Mouse (Mus musculus): Measurements from ENCODE around the gene Mbd6. TPM values are rescaled to one million over a fixed set of nuclear protein-coding genes. Genes with fewer than 3 reads are reported as not detected.
"Not testable (repeated sequence)": the region's sequence is repeated elsewhere in the genome, so short reads cannot be mapped to it uniquely, and the experiment has no call there.

The Mbd6 gene
- total RNA-seq, 2 experiments from 2014 or later = 29.9 to 32.0 TPM

DNA sequence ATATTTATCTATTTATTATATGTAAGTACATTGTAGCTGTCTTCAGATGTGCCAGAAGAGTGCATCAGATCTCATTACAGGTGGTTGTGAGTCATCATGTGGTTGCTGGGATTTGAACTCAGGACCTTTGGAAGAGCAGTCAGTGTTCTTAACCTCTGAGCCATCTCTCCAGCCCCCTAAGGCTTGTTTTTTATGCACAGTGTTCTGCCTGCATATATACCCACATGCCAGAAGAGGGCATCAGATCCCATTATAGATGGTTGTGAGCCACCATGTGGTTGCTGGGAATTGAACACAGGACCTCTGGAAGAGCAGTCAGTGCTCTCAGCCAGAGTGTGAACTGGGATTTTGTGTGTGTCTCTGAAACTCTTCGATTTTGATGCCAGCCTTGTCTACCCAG lies 26.1 kb upstream of the Mbd6 start:
- intact Hi-C loops (cut with DNase I) = loop anchor here (5.0 kb wide), 1 partner anchor 193 kb away; the partner anchor contains the start of gene Os9
- DNase-seq = not testable (repeated sequence)

GRCm38 (mm10) chr10:127313516-127313915 lies 24.7 kb upstream of the Mbd6 start:
- intact Hi-C loops (cut with DNase I) = loop anchor here (5.0 kb wide), 1 partner anchor 191 kb away; the partner anchor contains the start of gene Os9
- DNase-seq = not testable (repeated sequence)

- intact Hi-C loops (cut with DNase I) = loop anchor here (5.0 kb wide), 1 partner anchor 191 kb away; the partner anchor contains the start of gene Os9
These were observed 24.0 kb upstream of the Mbd6 start for GRCm38 (mm10) chr10:127312858-127313257.

GRCm38 (mm10) chr10:127312356-127312676 lies 23.5 kb upstream of the Mbd6 start:
- intact Hi-C loops (cut with DNase I) = loop anchor here (5.0 kb wide), 1 partner anchor 190 kb away; the partner anchor contains the start of gene Os9
- peak; percentile 81 to 89 for DNase-seq

More at GRCm38 (mm10) chr10:127312858-127313257, 24.0 kb upstream of the Mbd6 start:
- no peak for DNase-seq

GRCm38 (mm10) chr10:127311476-127312355 lies 22.9 kb upstream of the Mbd6 start, which contains the start of gene Mars:
TSS of gene Mars (minus strand) at chr10:127311786.
- DNase-seq = peak; percentile 92 to 94
- intact Hi-C loops (cut with DNase I) = loop anchor here (1.0 to 5.0 kb wide), 3 partner anchors 20 to 189 kb away; partner anchors contain the start of genes Dctn2 and Os9

- no peak for DNase-seq
- intact Hi-C loops (cut with DNase I) = loop anchor here (1.0 to 5.0 kb wide), 3 partner anchors 19 to 188 kb away; partner anchors contain the start of genes Dctn2 and Os9
These were observed 22.0 kb upstream of the Mbd6 start for GRCm38 (mm10) chr10:127310523-127311475.

GRCm38 (mm10) chr10:127309167-127309566 lies 20.3 kb upstream of the Mbd6 start:
- DNase-seq; intact Hi-C loops (cut with DNase I): not testable (repeated sequence)

- intact Hi-C loops (cut with DNase I) = no loop called here
These were observed 14.3 kb upstream of the Mbd6 start for GRCm38 (mm10) chr10:127303136-127303535.

GRCm38 (mm10) chr10:127300361-127300760 lies 11.5 kb upstream of the Mbd6 start:
- DNase-seq = no peak
- intact Hi-C loops (cut with DNase I) = no loop called here

More at GRCm38 (mm10) chr10:127303136-127303535, 14.3 kb upstream of the Mbd6 start:
- no peak for DNase-seq

DNA sequence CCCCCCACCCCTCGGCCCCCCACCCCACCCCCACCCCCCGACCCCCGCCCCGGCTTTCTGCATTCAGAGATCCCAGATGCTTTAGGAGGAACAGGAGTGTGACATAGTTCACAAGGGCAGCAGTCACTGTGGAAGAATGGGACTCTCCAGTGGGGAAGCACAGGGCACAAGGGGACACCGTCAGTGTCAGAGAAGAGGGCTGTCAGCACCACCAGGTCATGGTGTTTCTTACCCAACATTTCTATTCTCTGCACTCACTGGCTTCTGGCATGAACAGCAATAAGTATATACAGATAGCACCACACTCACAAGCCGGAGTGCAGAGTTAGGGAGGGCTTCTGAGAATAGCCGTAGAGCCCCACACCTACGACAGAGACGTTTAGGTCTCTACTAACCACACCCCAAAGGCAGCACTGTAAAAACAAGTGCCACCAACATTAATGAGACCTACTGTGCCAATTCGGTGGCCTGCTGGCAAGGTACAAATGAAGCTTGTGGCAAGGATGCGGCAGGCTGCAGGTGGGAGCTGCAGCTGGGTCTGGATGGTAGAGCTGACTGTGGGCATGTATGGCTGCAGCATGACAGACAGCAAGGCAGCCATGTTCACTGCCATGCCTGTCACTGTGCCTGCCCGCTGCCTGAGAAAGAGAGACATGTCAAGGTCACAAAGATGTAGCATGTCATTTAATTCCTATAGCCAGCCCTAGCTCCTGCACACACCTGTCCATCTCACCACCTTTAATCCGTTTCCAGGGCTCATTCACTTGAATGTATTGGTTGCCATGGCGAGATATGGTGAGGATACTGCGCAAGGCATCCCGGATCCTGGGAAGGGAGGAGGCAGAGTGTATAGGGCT lies 8.4 kb upstream of the Mbd6 start:
- intact Hi-C loops (cut with DNase I) = no loop called here
- DNase-seq = no peak

DNA sequence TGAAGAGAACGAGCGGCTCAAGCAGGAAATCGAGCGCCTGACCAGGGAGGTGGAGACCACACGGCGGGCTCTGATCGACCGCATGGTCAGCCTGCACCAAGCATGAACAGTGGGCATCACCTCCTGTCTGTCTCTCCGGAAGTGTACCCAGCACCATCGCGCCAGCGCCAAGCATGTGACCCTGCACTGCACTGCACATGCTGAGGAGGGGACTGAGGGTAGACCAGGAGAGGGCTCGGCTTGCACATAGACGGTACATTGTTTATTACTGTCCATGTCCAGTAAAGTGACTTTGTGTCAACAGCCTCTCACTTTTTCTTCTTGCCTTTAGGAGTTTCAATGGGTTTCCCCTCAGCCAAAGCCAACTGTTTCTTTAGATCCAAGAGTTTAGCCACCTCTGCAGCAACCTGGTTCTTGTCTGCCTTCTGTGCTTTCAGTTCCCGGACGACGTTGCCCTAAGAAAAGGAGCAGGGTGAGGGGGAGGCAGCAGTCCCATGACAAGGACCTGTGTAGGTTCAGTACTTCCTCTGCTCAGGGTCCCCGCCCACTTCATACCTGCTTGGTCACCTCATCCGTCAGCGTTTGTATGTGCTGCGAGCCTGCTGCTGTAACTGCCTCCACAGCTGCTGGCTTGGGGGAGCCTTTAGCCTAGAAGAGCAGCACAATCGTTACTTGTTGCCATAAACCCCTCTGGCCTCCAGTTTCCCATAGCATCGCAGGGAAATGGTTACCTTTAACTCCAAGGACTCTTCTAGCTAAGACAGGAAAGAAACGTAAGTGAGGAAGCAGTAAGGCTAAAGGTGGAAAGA lies 7.4 kb upstream of the Mbd6 start:
- intact Hi-C loops (cut with DNase I) = no loop called here

DNA sequence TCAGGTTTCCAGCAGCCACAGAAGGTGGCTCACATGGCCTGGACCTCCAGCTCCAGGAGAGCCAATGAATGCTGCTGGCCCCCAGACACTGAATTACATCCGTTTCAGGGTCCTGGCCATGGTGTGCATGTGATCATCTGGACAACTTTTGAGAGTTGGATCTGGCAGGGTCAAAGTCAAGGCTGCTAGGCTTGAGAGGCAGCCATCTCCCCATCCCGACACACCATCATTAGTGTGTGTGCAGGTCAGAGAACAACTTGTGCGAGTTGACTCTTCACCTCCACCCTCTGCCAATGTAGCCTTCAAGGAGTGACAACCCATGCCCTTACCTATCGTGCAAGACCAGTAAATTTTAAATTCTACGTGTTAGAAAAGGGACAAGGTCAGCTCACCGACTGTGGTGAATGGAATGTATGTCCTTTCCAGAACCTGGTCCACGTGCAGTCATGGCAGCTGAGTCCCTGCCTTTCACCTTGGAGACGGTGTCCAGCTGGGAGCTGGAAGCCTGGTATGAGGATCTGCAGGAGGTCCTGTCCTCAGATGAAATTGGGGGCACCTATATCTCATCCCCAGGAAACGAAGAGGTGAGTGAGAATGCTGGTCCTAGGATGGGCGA lies 6.2 kb upstream of the Mbd6 start:
- no peak for DNase-seq
- intact Hi-C loops (cut with DNase I) = no loop called here

More for the DNA sequence above, 7.4 kb upstream of the Mbd6 start:
- DNase-seq = no peak

- no peak for DNase-seq
- intact Hi-C loops (cut with DNase I) = no loop called here
These were observed 4.8 kb upstream of the Mbd6 start for GRCm38 (mm10) chr10:127293590-127294113.

- DNase-seq = peak; percentile 40 to 52
- intact Hi-C loops (cut with DNase I) = no loop called here
These were observed 4.2 kb upstream of the Mbd6 start for GRCm38 (mm10) chr10:127292987-127293538.

GRCm38 (mm10) chr10:127291881-127292638 lies 3.2 kb upstream of the Mbd6 start:
- DNase-seq = no peak
- intact Hi-C loops (cut with DNase I) = loop anchor here (1.0 kb wide), 1 partner anchor 19 kb away; the partner anchor contains the start of gene Mars
